Mouse (Mus musculus) right cerebral cortex, adult 2 months (tissue): ENCODE results near the gene Zfp317.
A peak's percentile ranks its signal among the peaks of the same experiment; 100 is the strongest.
"Not testable (repeated sequence)": the region's sequence is repeated elsewhere in the genome, so short reads cannot be mapped to it uniquely, and the experiment has no call there.

Source experiments
- DNase-seq, 2 experiments: peaks; one replicate each; pipeline ENCODE4 v3.0.0; 2021 to 2022; ENCODE audit warnings: low spot score in 2 of 2

Gene Zfp317

GRCm38 (mm10) chr9:19621843-19622822 is at the start of gene Zfp317:
TSS of gene Zfp317 (plus strand) at chr9:19622102.
- DNase-seq, result peak; percentile 92 to 95

GRCm38 (mm10) chr9:19582317-19582716 is 39.6 kb upstream of the Zfp317 start, which contains the start of gene Olfr855:
TSS of gene Olfr855 (plus strand) at chr9:19582617.
- DNase-seq, result no peak

- no peak for DNase-seq
Observed at GRCm38 (mm10) chr9:19621297-19621696, 605 bp upstream of the Zfp317 start.

GRCm38 (mm10) chr9:19629574-19629973 is 7.7 kb downstream of the Zfp317 start:
- DNase-seq, result no peak

- DNase-seq, result no peak
Observed at GRCm38 (mm10) chr9:19645193-19645592, 23.3 kb downstream of the Zfp317 start.

- DNase-seq, result no peak
Observed at GRCm38 (mm10) chr9:19690281-19690680, 68.4 kb downstream of the Zfp317 start.

- no peak for DNase-seq
Observed at GRCm38 (mm10) chr9:19691426-19691825, 69.5 kb downstream of the Zfp317 start.

GRCm38 (mm10) chr9:19692430-19692829 is 70.5 kb downstream of the Zfp317 start:
- DNase-seq, result no peak

- not testable (repeated sequence) for DNase-seq
Observed at GRCm38 (mm10) chr9:19694285-19694684, 72.4 kb downstream of the Zfp317 start.

- not testable (repeated sequence) for DNase-seq
Observed at GRCm38 (mm10) chr9:19694898-19695379, 73.0 kb downstream of the Zfp317 start.
